Mouse (Mus musculus) neutrophil, adult 65 days (primary cell): ENCODE data around the gene Micu1. TPM values are rescaled to one million over a fixed set of nuclear protein-coding genes. Genes with fewer than 3 reads are reported as not detected.

ENCODE experiments used
- total RNA-seq: library from RNA; stranded (reverse); gene quantifications from 2 replicates; pipeline ENCODE4 v1.2.4, GENCODE M21; 2023

The Micu1 gene
- 113 and 116 TPM in 2 replicates for total RNA-seq

GRCm38 (mm10) chr10:59702207-59703032, at the start of gene Micu1:
Micu1 (plus strand) TSS chr10:59702477.

GRCm38 (mm10) chr10:59879255-59880028, 177.2 kb downstream of the Micu1 start, which contains the start of gene Dnajb12:
Dnajb12 (plus strand) TSS chr10:59879556.

Other genes starting within 250 kb of the Micu1 start
- gene Gm10322, start 86.4 kb upstream of the Micu1 start, total RNA-seq = not detected in 2 replicates
- 60.2 and 62.5 TPM in 2 replicates for gene Mcu, start 85.8 kb upstream of the Micu1 start, total RNA-seq
- gene Dnajb12, start 177.1 kb downstream of the Micu1 start, total RNA-seq = 33.5 and 33.7 TPM in 2 replicates
- gene Ddit4, start 249.4 kb downstream of the Micu1 start, total RNA-seq = 20.8 and 24.2 TPM in 2 replicates